Mouse (Mus musculus) cerebellum, adult 8-10 months (tissue): ENCODE measurements around the gene Pax6.

Source experiments
- DNase-seq: peaks from one replicate; pipeline ENCODE4 v3.0.0; 2022

The Pax6 gene

DNA sequence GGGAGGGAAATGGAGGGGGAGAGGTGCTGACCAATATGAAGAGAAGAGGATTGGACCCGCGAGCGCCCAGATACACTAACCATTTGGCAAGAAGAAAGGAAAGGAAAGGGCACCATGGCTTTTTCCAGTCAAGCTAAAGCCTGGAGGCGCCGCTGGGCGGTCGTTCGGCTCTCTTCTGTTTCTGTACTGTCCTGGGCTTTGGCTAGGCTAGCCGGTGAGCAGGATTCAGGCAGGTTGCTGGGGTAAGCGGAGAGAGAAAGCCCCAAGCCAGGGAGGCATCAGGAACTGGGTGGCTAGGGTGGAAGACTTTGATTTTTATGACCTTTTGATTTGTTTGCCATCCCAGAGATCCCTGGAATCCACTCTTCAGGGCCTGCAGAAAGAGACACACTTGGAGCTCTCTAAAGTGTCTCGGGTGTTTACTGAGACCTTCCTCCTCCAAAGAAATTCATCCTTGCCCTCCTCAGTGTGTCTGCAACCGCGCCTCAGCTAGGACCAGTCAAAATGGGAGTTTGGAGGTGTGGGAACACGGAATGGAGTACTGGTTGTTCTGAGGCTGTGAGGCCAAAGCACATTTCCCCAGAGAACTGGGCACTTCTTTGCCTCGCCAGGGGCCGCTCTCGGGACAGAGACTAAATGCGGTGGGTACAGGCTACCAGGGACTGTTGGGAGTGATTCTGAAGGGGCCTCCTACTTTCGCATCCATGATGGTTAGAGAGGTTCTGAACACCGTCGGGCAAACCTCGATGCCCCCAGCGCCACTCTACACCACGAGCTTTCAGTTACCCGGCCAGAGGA lies 3.3 kb downstream of the Pax6 start:
- DNase-seq = peak; percentile 57

DNA sequence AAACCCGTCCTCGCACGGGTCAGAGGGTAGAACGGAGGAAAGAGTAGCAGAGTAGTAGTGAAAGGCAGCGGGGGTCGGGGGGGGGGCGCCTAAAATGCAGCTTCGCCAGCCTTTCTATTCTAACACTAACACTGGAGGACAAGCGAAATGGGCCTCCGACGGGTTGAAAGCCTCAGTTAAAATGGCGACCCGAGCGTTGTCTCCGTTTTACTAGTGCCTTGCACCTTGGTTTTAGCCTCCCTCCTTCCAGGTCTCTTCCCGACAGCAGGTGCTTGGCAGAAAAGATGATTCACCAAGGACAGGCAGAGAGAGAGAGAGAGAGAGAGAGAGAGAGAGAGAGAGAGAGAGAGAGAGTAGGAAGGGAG lies 3.9 kb downstream of the Pax6 start:
- DNase-seq = peak; percentile 44

DNA sequence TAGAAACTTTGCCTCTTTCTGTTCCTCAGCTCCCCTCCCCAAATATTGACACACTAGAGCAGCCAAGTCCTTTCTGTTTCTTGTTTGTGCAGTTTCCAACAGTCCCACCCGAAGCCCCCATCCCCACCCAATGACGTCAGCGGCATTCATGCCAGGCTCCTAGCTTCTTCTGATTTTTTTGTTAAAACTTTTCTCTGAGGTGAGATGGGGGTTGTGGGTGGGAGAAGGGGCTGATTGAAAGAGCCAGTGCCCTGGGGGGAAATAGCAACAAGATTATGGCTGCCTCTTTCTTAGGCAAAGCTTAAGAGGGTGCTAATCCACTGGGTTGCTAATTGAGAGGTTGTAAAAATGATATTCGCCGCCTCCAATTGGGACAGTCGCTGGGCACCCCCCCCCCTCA lies 4.4 kb downstream of the Pax6 start:
- DNase-seq = peak; percentile 46

DNA sequence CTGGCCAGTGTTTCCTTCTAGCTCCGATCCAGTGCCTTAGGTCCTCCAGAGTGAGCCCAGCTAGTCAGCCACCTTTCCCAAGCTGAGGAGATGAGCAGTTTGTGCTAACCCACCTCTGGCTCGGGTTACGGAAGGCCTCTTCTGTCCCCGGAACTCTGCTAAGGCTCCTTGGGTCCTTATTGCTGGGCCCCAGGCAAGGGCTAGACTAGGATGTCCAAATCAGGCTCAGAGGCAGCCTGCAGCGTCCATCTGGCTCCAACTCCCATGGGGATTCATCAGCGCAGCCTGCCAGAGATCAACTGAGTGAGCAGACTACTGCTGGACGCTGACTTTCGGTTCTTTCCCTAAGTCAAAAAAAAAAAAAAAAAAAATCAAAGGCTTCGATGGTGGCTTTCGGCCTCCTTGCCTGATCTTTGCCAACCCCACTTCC lies 4.9 kb downstream of the Pax6 start:
- DNase-seq = peak; percentile 79

DNA sequence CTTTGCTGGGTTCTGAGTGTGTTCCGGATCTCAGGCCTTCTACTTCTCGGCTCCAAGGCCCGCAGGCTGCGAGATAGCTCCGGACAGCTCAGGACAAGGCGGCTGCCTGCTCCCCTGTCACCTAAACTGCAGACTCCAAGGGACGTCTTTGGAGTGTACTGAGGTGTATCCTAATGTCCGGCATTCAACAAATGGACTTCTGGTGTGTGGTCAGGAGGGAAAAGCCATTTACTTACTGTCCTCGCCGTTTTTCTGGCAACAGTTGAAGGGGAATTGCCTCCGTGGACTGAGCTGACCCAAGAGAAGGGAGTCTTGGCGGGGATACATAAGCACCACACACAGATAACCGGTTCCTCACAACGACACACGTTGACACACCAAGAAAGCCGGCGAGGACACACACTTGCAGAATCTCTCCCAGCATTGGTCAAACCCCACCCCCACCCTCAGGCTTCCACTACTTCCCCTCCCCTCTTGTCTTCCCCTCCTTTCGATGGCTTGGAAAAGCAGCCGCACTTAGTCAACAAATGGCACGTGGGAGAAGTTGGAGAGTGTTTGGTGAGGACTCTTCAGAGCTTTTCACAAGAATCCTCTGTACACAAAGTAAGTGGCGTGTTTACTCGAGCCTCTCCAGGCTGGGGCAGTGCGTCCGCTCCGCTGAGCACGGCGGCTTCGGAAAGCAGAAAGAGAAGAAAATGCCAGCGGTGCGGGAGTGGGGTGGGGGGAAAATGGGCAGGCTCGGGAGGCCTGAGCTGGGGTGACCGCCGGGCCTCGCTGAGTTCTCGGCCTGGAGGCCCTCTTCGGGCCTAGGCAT lies 5.6 kb downstream of the Pax6 start:
- DNase-seq = peak; percentile 66

DNA sequence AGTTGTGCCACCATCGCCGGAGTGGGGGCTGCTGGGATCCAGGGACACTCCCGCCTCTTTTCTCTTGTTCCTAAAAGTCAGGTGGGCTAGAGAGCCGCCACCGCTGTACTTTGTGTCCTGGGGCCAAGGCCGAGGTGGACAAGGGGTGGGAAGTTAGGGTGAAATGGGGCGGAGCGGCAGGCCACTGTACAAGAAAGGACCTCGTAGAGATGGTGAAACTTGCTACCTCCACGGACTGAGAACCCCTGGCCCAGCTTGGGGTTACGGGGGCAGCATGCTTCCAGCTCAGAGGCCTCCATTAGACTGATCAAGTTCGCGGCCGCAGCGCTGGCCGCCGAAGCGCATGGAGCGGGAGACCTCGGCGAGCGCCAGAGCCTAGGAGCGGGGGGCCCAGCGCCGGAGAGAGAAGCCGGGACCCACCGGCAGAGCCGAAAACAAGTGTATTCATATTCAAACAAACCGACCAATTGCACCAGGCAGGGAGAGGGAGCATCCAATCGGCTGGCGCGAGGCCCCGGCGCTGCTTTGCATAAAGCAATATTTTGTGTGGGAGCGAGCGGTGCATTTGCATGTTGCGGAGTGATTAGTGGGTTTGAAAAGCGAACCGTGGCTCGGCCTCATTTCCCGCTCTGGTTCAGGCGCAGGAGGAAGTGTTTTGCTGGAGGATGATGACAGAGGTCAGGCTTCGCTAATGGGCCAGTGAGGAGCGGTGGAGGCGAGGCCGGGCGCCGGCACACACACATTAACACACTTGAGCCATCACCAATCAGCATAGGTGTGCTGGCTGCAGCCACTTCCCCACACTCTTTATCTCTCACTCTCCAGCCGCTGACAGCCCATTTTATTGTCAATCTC lies 6.4 kb downstream of the Pax6 start:
- peak; percentile 91 for DNase-seq

DNA sequence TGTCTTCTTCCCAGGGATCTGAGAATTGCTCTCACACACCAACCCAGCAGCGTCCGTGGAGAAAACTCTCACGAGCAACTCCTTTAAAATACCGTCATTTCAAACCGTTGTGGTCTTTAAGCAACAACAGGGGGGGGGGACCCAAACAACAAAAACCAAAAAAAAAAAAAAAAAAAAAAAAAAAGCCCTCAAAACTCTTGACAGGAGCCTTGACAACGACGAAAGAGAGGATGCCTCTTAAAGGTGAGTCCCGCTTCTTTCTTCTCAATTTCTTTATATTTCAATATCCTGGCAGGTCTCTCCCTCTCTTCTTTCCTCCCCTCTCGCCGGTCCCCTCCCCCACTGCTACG lies 7.0 kb downstream of the Pax6 start:
- DNase-seq = no peak

DNA sequence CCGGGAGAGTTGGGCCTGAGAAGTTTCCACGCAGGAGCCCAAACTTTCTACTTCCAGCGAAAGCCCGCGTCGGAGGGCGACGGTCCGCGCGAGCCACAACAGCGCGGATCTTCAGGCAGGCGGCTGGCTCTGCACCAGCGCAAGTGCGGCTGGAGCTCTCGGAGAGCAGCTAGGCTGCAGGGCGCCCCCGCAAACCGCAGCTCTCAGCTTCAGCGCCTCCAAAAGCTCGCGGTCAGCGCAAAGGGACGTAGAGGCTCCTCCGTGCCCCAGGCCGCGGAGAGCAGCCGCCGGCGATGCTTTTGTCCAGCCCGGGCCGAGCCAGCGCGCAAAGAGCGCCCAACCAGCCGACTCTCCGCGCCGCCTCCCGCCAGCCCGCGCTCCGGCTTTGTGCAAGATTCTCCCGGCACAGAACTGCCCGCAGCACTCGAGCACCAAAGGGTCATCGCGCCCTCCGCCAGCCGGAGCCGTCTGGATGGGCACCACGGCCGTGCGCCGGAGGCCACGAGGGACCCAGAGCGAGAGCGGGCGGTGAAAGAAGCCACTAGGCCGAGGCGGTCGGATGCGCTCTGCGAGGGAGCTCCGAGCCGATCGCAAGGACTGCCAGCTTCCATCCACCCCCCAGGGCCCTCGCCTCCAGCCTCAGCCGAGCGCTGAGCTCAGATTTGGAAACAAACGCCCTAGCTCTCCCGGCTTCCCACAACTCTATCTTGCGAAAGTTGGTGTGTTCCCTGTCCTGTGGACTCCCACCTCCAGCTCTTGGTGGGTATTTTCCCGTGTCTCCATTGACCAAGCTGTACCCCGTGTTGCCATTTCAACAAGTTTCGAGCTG lies 7.6 kb downstream of the Pax6 start:
- peak; percentile 66 for DNase-seq

DNA sequence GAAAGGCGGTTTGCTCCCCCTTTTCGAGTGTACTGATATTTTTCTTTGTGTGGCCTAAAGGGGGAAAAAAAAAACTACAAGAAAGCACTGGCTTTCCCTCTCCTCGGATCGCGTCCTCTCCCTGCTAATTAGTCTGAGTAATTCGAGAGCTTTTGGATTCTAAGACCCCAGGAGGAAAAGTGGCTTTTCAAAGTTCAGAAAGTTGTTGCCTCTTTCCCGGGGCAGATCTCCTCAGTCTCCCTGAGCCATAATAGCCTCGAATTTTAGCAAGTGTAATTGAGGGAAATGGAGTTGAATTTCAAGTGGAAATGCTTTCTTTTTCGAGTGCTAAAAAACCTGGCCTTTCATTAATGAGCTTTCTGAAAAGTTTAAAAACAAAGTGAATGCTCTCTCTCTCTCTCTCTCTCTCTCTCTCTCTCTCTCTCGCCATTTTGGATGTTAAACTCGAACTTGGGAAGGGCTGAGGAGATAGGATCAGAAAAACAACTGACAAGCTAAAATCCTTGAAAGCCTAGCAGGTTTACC lies 8.3 kb downstream of the Pax6 start:
- DNase-seq = peak; percentile 30

DNA sequence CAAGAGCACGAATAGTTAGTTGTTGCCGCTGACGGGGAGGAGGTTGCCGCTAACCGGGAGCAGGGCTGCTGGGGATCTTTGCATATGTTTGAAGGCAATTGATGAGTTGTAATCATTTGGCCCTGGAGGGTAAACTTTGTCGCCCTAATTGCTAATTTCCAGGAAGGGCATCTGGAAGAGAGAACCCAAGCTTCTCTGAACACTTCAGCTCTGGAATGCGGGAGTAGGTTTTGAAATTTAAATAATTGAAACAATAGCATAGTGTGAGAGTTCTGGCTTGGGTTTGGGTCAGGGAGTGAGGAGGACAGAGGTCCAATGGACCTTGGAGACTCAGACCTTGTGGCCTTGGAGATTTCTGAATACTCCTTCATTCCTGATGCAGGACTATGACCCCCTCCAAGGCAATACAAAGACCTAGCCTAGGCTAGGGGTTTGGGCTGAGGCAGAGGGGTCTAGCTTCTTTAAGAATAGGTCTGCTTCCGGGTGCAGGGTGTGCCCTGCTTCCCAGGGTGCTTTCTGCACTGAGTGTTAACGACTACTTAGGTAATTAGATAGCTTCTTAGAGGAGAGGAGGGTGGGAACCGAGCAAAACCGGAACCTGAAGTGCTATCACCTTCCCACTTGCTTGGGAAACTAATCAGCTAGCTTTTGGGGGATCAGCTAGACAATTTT lies 8.9 kb downstream of the Pax6 start:
- DNase-seq = no peak

DNA sequence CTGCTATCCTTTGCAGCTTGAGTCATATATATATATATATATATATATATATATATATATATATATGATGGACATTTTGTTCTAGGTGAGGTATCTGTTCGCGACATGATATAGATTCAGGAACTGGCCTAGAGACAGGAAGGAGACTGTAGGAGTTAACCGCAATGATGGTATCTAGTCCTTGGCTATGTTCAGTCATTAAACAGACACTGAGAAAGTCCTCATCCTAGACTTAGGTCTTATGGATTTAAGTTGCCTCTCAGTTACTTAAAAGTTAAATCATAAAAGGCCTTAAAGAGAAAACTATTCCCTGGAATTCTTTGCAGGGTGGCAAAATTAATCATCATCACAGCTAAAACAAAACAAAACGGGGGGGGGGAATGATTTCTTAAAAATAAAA lies 9.6 kb downstream of the Pax6 start:
- no peak for DNase-seq

DNA sequence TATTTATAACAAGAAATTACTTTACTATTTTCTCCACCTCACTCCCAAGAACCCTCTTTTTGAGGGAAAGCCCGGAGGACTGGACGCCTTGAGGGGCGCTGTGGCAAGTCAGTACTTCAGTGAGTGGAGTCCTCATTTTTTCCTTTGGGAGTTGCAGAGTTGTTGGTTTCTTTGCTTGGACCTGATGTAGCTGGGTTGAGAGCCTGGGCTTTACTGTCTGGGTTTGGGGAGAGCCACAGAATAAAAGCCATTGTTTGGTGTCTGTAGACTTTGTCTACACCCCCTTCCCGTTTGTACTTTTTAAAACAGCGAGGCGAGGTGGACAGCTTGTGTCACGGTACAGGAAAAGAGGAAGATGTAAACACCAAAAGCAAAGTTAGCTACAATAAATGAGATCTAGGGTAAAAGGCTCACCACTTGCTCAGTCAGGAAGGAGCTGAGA lies 10.2 kb downstream of the Pax6 start:
- DNase-seq = no peak

DNA sequence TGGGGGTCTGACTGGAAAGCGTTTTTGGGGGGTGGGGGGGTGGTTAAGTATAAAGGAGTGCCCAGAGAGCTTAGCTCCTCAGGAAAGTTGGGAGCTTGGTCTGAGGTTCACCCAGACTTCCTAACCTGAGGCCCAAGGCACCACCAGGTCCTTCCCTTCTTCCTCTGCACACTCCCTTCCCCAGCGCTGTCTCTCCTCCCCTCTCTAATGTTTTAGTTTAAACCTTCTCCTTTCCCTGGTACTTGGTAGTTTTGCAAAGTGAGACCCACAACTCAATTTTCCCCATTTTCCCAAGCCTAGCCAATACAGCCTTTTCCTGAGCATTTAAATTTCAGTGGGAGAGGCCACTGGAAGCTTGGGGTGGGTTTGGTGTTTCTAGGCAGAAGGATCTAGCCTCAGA lies 10.6 kb downstream of the Pax6 start:
- DNase-seq = no peak

DNA sequence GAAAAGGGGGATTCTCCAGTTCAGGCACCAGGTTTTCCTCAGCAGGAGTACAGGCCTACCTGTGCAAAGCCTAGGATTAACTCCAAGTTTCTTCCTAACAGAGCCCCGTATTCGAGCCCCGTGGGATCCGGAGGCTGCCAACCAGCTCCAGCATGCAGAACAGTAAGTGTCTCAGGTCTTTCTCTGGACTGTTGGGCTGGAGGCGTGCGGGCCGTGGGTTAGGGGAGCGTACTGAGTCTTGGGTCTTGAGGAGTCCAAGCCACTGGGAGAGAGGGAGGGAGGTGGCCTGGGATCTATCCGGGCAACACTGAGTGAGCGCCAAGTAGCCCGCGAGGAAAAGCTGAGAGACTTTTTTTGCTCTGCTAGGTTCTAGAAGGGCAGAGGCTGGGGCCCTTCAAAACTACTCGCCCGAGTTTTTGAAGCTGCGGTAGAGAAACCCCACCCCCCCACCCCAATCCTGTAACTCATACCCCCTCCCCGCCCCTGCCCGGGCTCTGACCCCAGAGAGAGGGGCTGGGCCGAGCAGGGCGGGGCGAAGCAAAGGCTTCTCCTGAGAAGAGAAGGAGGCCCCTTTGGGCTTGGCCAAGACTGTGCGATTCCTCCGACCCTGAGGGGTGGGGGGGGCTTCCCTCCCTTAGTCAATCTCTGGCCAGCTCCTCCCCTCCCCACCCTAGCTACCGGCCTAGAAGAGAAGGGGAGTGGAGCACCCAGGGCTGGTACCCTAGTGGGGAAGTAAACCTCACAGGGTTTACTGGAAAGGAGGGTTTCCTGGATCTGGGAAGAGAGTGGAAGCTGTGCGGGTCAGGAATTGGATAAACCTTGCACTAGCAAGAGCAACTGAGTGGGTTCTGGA lies 11.7 kb downstream of the Pax6 start:
- DNase-seq = no peak

DNA sequence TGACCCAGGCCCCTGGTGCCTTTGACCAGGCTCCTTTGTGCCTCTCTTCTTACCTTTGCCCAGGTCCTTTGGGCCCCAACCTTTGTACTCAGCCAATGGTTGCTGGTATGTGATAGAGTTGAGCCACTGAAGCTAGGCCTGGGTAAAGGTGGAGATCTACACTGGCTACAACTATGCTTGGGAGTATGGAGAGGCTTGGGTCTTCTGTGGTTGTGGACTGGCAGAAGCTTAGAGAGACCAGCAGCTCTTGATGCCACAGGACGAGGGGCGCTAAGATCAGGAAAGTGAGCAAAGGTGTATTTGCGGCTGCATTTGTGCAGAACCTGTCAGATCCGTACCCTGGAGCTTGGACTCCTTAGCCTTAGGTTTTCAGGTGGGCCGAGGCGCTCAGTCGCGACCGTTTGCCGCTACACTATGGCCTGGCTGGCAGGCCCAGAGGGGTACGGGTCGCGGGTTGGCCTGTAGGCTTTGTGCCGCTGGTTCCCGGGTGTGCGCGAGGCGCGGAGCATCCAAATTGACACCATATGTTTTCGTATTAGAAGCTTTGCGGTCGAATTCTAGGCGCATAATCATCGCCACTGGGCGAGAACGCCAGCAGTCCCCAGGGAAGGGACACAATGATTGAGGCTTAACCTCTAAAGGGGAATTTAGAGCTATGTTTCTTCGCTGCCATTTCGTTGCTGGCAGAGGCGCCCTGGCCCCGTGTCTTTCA lies 12.5 kb downstream of the Pax6 start:
- peak; percentile 69 for DNase-seq

DNA sequence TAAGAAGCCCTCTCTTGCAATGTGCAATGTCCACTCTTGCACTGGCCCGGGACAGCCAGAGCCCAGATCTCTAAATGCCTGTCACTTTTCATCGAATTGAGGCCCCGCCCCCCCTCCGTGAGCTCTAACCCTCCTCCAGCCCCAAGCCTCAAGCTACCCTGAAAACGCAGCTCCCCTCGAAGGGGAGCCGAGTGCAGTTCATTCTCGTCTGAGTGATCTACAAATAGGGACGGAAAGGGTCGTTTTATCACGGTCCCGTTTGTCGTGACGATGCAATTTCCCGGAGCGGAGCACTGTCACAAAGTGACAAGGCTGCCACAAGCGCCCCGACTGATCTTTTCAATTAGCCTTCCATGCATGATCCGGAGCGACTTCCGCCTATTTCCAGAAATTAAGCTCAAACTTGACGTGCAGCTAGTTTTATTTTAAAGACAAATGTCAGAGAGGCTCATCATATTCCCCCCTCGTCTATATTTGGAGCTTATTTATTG lies 13.4 kb downstream of the Pax6 start:
- DNase-seq = peak; percentile 70

DNA sequence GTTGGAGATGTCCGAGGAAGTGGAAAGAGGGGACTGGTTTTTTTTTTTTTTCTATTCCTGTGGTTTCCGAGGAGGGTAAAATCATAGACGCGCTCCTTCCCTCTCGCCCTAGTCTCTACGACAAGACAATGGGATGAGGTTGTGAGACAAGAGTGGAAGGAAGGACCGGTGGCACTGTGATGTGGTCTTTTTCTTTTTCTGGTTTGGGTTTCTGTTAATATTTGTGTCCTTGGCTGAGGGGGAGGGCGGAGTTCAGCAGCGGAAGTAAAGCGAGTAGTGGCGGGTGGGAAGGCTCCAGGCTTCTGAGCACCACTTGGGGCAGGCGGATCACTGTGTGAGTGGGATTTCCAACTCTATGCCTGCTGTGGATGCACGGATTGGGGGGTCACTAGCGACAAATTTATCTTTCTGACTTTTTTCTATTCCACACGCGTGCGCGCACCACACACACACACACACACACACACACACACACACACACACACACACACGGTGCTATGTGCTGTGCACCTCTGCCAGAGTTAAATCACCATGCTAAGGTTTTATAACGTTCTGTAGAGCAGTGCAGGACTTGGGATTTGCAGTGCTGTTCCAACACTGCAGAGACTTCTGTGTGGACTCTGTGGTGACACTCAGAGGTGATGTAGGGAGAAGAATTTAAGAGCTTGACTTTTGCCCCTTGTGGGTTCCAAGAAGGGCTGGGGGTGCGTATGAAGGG lies 14.1 kb downstream of the Pax6 start:
- no peak for DNase-seq

DNA sequence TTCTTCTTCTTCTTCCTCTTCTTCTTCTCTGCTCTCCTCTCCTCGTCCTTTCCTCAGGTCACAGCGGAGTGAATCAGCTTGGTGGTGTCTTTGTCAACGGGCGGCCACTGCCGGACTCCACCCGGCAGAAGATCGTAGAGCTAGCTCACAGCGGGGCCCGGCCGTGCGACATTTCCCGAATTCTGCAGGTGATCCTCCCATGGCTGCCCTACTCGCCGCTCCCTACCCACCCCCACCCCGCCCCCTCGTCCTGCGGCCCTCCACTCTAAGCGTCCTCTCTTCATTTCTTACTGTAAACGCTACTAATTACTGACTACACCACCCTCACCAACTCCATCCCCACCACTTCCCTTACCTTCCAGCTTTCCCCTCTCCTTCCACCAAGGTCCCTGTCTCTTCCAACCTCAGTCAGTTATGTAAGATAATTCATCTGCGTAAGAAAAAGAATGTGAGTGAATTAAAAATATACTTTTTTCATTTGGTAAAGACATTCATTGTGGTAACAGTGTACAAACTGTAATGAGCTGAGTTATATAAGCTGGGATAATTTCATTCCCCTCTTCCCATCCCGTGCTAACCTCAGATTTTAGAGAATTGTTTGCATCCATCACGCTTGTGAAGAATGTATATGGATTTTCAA lies 15.2 kb downstream of the Pax6 start:
- no peak for DNase-seq
